Mouse (Mus musculus) cerebellum, adult 11-12 months (tissue): Measurements from ENCODE around the gene Arfgef2.

Experiments
- DNase-seq: peaks from one replicate; pipeline ENCODE4 v3.0.0; 2022

Arfgef2 gene

DNA sequence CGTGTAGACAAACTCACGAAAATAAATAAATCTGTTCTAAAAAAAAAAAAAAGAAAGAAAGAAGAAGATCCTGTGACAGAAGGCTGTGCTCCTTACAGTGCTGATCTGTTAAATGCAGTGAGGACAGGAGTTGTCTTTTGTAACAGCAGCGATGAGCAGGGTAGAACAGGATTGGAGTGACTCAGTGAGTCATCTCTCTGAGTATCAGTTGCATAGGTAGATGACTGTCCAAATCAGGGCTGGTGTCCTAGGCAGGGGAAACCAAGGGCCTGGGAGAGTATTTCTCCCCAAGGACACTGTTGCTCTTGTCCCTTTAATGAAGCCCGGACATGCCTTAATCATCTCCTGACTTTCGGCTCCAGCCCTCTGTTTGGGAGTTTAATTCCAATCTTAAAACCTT, 4.1 kb downstream of the Arfgef2 start:
- DNase-seq, result no peak

DNA sequence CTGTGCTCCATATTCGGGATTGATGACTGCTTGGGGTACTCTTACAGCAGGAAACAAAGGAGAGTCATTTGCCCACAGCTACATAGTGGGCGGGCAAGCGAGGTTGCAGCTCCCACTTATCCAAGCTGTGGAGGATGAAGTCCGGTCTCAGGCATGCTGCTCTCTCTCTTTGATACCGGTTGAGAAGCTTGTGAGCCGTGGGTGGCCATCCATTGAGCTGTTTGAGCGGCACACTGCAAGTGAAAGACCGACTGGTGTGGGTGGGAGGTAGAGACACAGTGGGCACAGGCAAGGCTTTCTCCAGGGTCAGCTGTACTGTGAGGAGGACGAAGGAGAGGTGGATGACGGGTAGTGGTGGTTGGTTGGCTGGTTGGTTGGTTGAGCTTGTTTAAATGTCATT, 5.4 kb downstream of the Arfgef2 start:
- DNase-seq, result no peak

DNA sequence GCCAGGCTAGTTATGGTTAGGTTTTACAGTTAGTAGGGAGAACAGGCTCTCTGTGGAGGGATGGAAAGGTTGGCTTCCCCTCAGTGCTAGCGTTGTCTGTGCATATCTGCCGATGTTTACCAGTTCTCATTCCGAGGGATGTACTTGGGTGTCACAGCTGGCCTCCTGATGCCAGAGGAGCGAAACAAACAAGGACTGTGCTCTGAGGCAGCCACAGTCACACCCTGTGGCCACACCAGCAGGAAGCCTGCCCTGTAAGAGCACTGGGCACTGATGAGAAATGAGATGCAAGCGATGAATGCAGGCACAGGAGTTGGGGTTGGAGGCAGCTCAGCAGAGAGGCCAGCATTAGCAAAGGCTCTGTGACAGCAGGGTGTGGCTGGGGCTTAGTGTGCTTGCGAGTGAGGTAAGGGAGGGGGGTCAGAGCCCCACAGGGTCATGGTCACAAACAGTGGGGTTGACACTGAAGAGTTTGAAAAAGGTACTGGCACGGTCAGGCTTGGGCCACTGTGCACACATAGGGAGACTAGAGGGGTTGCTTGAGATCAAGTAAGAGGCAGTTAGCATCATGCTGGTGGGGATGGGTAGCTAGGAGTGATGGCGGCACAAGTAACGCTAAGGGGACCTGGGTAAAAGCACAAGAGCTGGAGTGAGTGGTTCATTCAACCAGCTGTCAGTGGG, 13.2 kb downstream of the Arfgef2 start:
- no peak for DNase-seq

DNA sequence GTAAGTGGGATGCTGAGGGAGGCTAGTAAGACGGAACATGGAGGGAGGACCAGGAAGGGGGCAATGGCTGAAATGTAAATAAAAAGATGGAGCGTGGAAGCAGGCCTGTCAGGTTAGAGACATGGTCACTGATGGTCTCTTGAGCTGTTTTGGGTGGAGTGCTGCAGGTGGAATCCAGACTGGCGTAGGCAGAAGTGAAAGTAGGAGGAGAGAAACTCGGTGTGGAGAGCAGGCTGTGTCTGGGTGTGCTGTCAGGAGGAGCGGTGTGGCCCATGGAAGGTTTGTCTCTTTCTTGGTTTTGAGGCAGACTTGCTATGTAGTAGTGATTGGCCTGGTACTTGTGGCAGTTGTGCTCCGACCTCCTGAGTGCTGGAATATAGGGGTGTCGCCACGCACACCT, 14.5 kb downstream of the Arfgef2 start:
- no peak for DNase-seq

- no peak for DNase-seq
Observed at GRCm38 (mm10) chr2:166820844-166821243, 15.5 kb downstream of the Arfgef2 start.

DNA sequence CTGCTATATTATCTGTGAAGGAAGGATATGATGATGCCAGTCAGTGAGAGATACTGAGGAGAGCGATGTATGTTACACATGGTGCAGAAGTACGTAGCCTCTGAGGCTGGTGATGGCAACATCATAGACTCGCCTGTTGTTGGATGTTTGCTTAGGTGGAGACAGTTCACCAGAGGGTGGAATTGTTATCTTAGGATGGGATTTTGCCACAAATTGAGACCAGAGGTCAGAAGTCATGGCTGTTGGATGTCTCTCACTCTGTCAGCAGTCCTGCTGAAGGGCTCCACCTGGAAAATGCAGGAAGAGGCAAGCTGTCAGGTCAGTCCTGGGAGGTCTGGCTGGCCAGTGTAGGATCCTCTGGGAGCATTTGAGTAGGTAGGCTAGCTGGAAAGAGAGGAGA, 16.0 kb downstream of the Arfgef2 start:
- no peak for DNase-seq

- no peak for DNase-seq
Observed at GRCm38 (mm10) chr2:166822119-166822826, 16.9 kb downstream of the Arfgef2 start.

DNA sequence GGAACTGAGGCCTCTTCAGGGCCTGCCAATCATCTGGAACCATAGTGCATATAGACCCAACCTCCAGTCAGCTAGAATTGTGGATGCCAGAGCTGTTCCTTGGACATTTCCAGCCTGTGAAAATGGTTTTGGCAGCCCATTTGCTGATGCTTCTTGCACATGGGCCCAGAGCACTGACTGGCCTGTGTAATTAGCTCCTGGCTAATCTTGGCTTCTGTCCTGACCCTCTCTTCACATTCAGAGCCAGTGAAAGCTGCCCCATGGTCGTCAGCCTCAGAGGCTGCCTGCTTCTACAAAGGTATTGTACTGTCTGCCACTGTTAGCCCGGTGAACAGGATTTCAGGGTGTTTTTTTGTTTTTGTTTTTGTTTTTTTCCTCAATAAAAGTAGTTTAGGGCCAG, 17.5 kb downstream of the Arfgef2 start:
- no peak for DNase-seq

DNA sequence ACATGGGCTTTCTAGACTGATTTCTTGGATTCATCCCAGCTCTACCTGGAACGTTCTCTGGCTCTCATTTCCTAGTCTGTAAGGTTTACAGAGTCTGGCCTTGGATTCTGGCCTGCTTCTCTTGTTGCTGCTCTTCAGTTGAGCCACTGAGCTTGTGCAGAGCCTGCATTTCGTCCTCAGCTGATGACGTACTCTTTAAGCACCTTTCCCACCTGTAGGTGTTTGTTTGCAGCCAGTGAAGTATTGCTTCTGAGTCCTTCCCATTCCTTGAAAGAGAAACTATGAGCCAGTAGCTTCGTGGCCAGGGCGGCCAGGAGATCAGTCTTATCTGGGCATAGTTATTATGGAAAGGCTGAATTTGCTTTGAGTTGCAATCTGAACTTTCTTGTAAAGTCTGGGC, 19.0 kb downstream of the Arfgef2 start:
- DNase-seq, result no peak

GRCm38 (mm10) chr2:166824998-166825397, 19.6 kb downstream of the Arfgef2 start:
- no peak for DNase-seq

DNA sequence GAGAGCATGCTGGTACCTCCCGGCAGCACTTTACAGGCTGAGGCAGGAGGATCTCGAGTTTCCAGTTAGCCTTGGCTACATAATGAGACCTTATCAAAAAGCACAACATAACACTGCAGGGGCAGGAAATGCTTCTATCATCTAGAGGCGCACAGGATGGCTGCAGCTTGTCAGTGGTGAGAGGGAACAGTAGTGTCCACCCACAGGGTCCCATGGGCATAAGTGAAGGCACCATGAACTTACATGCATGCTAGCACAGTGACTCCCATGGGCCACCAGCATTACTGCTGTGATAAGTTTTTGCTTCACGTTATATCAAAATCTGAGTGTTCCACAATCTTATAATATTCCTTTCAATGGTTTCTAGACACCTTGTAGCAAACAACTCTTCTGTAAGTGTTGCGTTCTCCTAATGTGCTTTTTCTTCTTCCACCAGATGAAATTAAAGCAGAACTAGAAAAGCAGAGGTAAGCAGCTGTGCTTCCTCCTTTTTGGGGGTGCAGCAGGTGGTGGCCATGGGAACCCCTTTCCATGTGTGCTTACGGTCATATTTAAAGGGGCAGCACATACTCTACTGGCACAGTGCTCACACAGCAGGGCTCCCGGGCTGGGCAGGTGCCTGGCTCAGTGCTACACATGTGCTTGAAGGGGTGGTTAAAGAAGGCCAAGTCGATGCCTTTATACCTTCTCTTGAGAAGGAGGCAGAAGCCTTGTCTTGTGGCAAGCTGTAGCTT, 21.3 kb downstream of the Arfgef2 start:
- DNase-seq, result no peak

- no peak for DNase-seq
Observed at GRCm38 (mm10) chr2:166828306-166828705, 22.9 kb downstream of the Arfgef2 start.

- no peak for DNase-seq
Observed at GRCm38 (mm10) chr2:166830350-166830749, 25.0 kb downstream of the Arfgef2 start.

DNA sequence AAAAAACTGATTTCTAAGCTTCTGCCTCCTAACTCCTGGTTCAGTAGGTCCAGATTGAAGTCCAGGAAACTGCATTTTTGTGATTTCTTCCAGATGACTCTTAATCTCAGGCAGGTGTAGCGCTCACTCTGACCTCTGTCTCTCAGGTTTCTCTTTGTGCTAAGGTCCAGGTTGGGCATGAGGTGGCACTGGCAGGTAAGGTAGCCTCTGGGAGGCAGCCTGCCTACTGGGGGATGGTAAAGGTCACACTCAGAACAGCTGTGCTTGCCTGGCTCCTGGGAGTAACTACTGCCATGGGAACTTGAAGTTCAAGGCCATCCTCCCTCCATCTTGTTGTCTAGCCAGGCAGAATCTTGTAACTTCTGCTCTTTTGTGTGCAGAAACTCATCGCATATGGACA, 28.7 kb downstream of the Arfgef2 start:
- no peak for DNase-seq

DNA sequence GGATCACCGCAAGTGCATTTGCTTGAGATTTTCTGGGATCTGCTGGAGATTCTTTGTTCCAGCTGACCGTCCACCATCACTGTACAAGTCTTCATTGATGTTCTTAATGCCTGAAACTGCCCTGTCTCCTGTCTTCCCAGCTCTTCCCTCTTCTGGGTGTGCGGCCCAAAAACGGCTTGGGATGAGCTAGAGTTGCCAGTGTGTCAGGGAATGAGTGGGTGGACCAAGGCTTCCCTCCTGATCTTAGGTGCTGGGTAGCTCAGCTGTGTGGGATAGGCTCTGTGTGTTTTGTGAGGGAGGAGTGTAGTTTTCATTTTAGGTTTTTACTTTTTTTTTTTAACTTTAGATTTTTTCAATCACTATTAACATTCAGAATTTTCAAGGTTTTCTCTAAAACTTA, 29.4 kb downstream of the Arfgef2 start:
- no peak for DNase-seq

DNA sequence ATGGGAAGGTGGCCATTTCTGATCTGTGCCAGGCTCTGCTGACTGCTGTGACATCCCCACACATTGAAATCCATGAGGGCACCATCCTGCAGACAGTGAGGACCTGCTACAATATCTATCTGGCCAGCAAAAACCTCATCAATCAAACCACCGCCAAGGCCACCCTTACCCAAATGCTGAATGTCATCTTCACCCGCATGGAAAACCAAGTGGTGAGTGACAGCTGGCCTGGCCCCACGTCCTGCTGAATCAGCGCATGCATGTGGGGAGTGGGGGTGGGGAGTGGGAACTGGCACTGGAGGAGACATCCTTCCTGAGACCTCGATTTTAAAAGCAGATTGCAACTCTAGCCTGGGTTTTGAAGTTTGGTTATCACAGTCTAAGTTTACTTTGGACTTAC, 30.2 kb downstream of the Arfgef2 start:
- no peak for DNase-seq

- DNase-seq, result no peak
Observed at GRCm38 (mm10) chr2:166841813-166842212, 36.4 kb downstream of the Arfgef2 start.

- DNase-seq, result no peak
Observed at GRCm38 (mm10) chr2:166850691-166851090, 45.3 kb downstream of the Arfgef2 start.

DNA sequence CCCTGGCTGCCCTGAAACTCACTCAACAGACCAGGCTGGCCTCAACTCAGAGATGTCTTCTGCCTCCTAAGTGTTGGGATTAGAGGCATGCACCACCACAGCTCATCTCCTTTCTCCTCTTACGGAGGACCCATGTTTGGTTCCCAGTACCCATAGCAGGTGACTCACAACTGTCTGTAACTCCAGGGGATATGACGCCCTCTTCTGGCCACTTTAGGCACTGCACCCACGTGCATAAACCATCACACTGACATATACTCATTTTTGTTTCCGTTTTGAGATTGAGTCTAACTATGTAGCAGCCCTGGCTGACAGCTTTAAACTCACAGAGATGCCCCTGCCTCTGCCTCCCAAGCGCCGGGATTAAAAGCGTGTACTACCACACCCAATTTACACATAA, 46.9 kb downstream of the Arfgef2 start:
- no peak for DNase-seq

- DNase-seq, result no peak
Observed at GRCm38 (mm10) chr2:166855771-166856170, 50.4 kb downstream of the Arfgef2 start.

GRCm38 (mm10) chr2:166856366-166856765, 51.0 kb downstream of the Arfgef2 start:
- DNase-seq, result no peak

GRCm38 (mm10) chr2:166857118-166857517, 51.7 kb downstream of the Arfgef2 start:
- DNase-seq, result no peak

DNA sequence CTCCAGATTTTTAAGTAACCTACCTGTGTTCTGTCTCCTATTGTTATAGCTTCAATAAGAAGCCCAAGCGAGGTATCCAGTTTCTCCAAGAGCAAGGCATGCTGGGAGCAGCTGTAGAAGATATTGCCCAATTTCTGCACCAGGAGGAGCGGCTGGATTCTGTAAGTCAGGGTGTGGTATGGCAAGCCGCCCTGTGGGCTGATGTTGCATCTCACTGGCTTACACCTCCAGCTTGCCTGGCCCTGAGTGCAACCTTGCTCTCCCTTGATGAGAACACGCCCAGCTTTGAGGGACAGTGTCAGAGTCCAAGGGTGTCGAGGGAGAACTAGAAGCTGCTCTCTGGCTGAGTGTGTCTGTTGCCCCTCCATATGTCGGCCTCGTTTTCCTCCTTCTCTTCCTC, 53.8 kb downstream of the Arfgef2 start:
- DNase-seq, result no peak

DNA sequence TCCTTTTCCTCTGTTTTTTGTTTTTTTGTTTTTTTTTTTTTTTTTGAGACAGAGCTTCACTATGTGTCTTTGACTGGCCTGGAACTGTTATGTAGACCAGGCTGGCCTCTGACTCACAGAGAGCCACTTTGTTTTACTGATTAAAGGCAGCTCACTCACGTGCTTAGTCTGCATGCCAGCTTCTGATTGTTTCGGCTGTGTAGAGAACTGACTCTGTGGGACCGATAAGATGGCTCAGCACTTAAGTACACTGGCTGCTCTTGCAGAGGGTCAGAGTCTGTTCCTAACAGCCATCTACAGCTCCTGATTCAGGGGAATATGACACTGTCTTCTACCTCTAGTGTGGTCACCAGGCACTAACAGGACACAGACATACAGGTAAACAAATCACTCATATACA, 57.1 kb downstream of the Arfgef2 start:
- DNase-seq, result no peak
